Mouse (Mus musculus) myocyte (in vitro differentiated cells): ENCODE results near the gene Sds.

Experiments used
- CEBPB ChIP-seq: IDR thresholded peaks from 2 replicates; pipeline ENCODE4 v1.6.1; 2011; ENCODE audit warnings: mild to moderate bottlenecking, moderate library complexity; ENCODE audit not compliant: poor library complexity, insufficient read depth, severe bottlenecking
- MAX ChIP-seq: IDR thresholded peaks from one replicate; pipeline ENCODE4 v1.6.1; 2011; ENCODE audit warnings: low read depth, mild to moderate bottlenecking, control low read depth
- MYOG ChIP-seq, 3 experiments: IDR thresholded peaks; one replicate each; pipeline ENCODE4 v1.6.1; 2011; ENCODE audit warnings: control low read depth in 2 of 3, low read depth in 2 of 3, mild to moderate bottlenecking in 2 of 3; ENCODE audit not compliant: insufficient read length in 2 of 3, control insufficient read depth in 1 of 3, insufficient read depth in 1 of 3
- POLR2A ChIP-seq: IDR thresholded peaks from one replicate; pipeline ENCODE4 v1.6.1; 2011; ENCODE audit warnings: low read depth, mild to moderate bottlenecking, control low read depth, moderate library complexity; ENCODE audit not compliant: insufficient read length
- POLR2AphosphoS2 ChIP-seq: IDR thresholded peaks from one replicate; pipeline ENCODE4 v1.6.1; 2011; ENCODE audit warnings: low read depth, control low read depth; ENCODE audit not compliant: insufficient read length
- TCF12 ChIP-seq: IDR thresholded peaks from one replicate; pipeline ENCODE4 v1.6.1; 2011; ENCODE audit warnings: mild to moderate bottlenecking, control low read depth; ENCODE audit not compliant: poor library complexity, insufficient read depth, severe bottlenecking

DNA sequence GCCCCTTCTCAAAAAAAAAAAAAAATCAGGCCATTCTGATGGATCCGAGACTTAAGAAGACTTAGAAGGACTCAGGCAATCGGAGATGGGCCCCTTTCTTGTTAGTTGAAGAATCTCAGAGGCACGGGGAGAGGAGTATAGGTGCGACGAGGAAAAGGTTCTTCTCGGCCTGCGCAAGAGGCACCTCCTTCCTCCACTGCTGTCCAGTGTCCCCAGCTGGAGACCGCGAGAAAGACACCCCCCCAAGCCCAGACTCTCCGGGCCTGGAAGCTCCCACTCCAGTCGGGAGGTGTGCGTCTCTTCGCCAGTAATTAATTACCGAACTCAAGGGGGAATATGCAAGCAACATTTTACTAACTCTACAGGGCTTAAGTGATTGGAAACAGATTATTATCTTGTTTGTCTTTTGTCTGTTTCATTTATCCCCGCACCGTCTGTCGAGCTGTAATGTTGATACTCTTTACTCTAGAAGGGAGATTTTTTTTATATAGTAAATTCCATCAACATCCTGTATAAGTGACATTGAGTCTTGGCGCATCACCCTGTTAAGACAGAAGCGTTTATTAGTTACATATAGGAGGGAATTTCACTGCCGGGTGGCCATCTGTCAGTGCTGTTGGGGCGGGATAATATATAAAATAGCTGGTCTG, 48.0 kb upstream of the Sds start:
- no peak for TF ChIP-seq TCF12
- TF ChIP-seq MYOG (IDR thresholded peaks at IDR 0.05; ENCODE audit: control insufficient read depth in 1 of 3, insufficient read depth in 1 of 3, insufficient read length in 2 of 3, low read depth in 2 of 3) = no peak
- TF ChIP-seq POLR2A = no peak
- no peak for TF ChIP-seq CEBPB
- no peak for TF ChIP-seq POLR2AphosphoS2
- no peak for TF ChIP-seq MAX
